Mouse (Mus musculus) neural tube, embryonic 13.5 days (tissue): ENCODE results near the gene Slc44a1. TPM values are rescaled to one million over a fixed set of nuclear protein-coding genes. Genes with fewer than 3 reads are reported as not detected.

Source experiments
- ATAC-seq: fragments of 200-750 bp; cut with Nextera tagmentation; 2 replicates; pipeline ENCODE4 v1.8.0; 2017; ENCODE audit warnings: low read depth, mild to moderate bottlenecking, moderate TSS enrichment, moderate library complexity
- H3K27ac ChIP-seq: fragments of 300-500 bp; sonication (generic); replicated peaks from 2 replicates; pipeline ENCODE4 v1.5.1; 2015; ENCODE audit warnings: moderate library complexity, mild to moderate bottlenecking, inconsistent platforms
- H3K27me3 ChIP-seq: fragments of 300-500 bp; sonication (generic); 2 replicates; pipeline ENCODE4 v1.6.1; 2015; ENCODE audit warnings: mild to moderate bottlenecking, inconsistent platforms
- H3K36me3 ChIP-seq: fragments of 300-500 bp; sonication (generic); 2 replicates; pipeline ENCODE4 v1.6.1; 2015; ENCODE audit warnings: mild to moderate bottlenecking, inconsistent platforms
- H3K4me1 ChIP-seq: fragments of 300-500 bp; sonication (generic); replicated peaks from 2 replicates; pipeline ENCODE4 v1.6.1; 2015; ENCODE audit warnings: inconsistent platforms
- H3K4me2 ChIP-seq: fragments of 300-500 bp; sonication (generic); 2 replicates; pipeline ENCODE4 v1.6.1; 2015; ENCODE audit warnings: inconsistent platforms, mild to moderate bottlenecking, moderate library complexity
- H3K4me3 ChIP-seq: fragments of 300-500 bp; sonication (generic); 2 replicates; pipeline ENCODE4 v1.5.1; 2015; ENCODE audit warnings: mild to moderate bottlenecking, inconsistent platforms
- H3K9ac ChIP-seq: fragments of 300-500 bp; sonication (generic); 2 replicates; pipeline ENCODE4 v1.6.1; 2015; ENCODE audit warnings: moderate library complexity, mild to moderate bottlenecking, inconsistent platforms
- H3K9me3 ChIP-seq: fragments of 300-500 bp; sonication (generic); 2 replicates; pipeline ENCODE4 v1.6.1; 2016; ENCODE audit warnings: inconsistent platforms
- whole genome bisulfite sequencing: fragments of 180-500 bp; shearing (Covaris S2); methylation state at CpG from one replicate; pipeline ENCODE4 v1.1.7; 2015; 5-methylcytosine and 5-hydroxymethylcytosine counted together
- polyA plus RNA-seq: library from polyadenylated mRNA; unstranded; fragments of >200 nt; fragmentation: Nextera tagmentation; extraction: Ambion mirVana; gene quantifications from 2 replicates; pipeline ENCODE4 v1.2.1, GENCODE M21; 2015

Slc44a1 gene
- polyA plus RNA-seq, 1 experiment from 2014 or later, result 11.9 TPM

- no peaks in the 10 kb centered on the region for H3K36me3 ChIP-seq
- peak within 1 kb of the TSS; percentile 94 for H3K27ac ChIP-seq
- no peaks in the 10 kb centered on the region for H3K9me3 ChIP-seq
- H3K4me2 ChIP-seq, result peak within 1 kb of the TSS; percentile 70
- WGBS, result under 1% methylated on average over 78 of the region's 88 CpGs
- peak within 1 kb of the TSS; percentile 91 for H3K9ac ChIP-seq
- H3K4me1 ChIP-seq, result peaks cover 50% of the 10 kb centered on the region
- peaks cover 14% of the 10 kb centered on the region for H3K27me3 ChIP-seq
- ATAC-seq, result peak; percentile 93
- peak within 1 kb of the TSS; percentile 82 for H3K4me3 ChIP-seq
Observed at GRCm38 (mm10) chr4:53631316-53632010, 191.2 kb downstream of the Slc44a1 start, which contains the start of gene Fsd1l. Fsd1l (plus strand) TSS chr4:53631471.

GRCm38 (mm10) chr4:53632011-53632349, 191.8 kb downstream of the Slc44a1 start:
- H3K4me1 ChIP-seq, result peaks cover 54% of the 10 kb centered on the region
- under 1% methylated on average over 5 of the region's 5 CpGs for WGBS
- no peaks in the 10 kb centered on the region for H3K9me3 ChIP-seq
- 0 out of 2 replicates have a peak, but pooled peaks cover 1% of the 10 kb centered on the region for H3K36me3 ChIP-seq
- H3K9ac ChIP-seq, result peak overlapping the region; percentile 91
- peak overlapping the region; percentile 82 for H3K4me3 ChIP-seq
- H3K27me3 ChIP-seq, result peaks cover 9% of the 10 kb centered on the region
- no peak for ATAC-seq
- H3K4me2 ChIP-seq, result peak overlapping the region; percentile 70
- peak overlapping the region; percentile 94 for H3K27ac ChIP-seq

- 0 out of 2 replicates have a peak, but pooled peaks cover 5% of the 10 kb centered on the region for H3K36me3 ChIP-seq
- H3K9ac ChIP-seq, result no peak overlapping the region
- H3K4me2 ChIP-seq, result no peak overlapping the region
- WGBS, result 78% methylated on average over 3 of the region's 3 CpGs
- ATAC-seq, result no peak
- H3K27ac ChIP-seq, result no peak overlapping the region
- H3K27me3 ChIP-seq, result no peaks in the 10 kb centered on the region
- peaks cover 63% of the 10 kb centered on the region for H3K4me1 ChIP-seq
- H3K4me3 ChIP-seq, result no peak overlapping the region
- H3K9me3 ChIP-seq, result no peaks in the 10 kb centered on the region
Observed at GRCm38 (mm10) chr4:53635336-53635735, 195.1 kb downstream of the Slc44a1 start.

GRCm38 (mm10) chr4:53637269-53637909, 197.2 kb downstream of the Slc44a1 start:
- Histone ChIP-seq H3K27ac (peak overlapping the region; percentile 6; the same call in 1 of the 2 replicates), H3K4me3 (no peak overlapping the region), H3K27me3 (no peaks in the 10 kb centered on the region), H3K36me3 (peaks cover 12% of the 10 kb centered on the region; the same call in 1 of the 2 replicates), H3K4me1 (peaks cover 54% of the 10 kb centered on the region), H3K9ac (no peak overlapping the region), H3K4me2 (no peak overlapping the region), H3K9me3 (no peaks in the 10 kb centered on the region)
- 0 out of 2 replicates have a peak, but pooled peaks have one; percentile 49 for ATAC-seq
- WGBS, result 39% methylated on average over 7 of the region's 7 CpGs

- Histone ChIP-seq H3K9ac (no peak overlapping the region), H3K27me3 (no peaks in the 10 kb centered on the region), H3K9me3 (no peaks in the 10 kb centered on the region), H3K4me2 (no peak overlapping the region), H3K4me3 (no peak overlapping the region), H3K27ac (no peak overlapping the region), H3K36me3 (peaks cover 12% of the 10 kb centered on the region; the same call in 1 of the 2 replicates), H3K4me1 (peaks cover 41% of the 10 kb centered on the region)
- 83% methylated on average over 7 of the region's 7 CpGs for WGBS
- ATAC-seq, result no peak
Observed at GRCm38 (mm10) chr4:53638549-53639123, 198.4 kb downstream of the Slc44a1 start.

GRCm38 (mm10) chr4:53658029-53658428, 217.8 kb downstream of the Slc44a1 start:
- peak; percentile 63; the same call in 1 of the 2 replicates for ATAC-seq
- Histone ChIP-seq H3K36me3 (peaks cover 52% of the 10 kb centered on the region), H3K9ac (no peak overlapping the region), H3K27ac (no peak overlapping the region), H3K4me1 (no peaks in the 10 kb centered on the region; the same call in 1 of the 2 replicates), H3K9me3 (0 out of 2 replicates have a peak, but pooled peaks cover 5% of the 10 kb centered on the region), H3K4me3 (no peak overlapping the region), H3K4me2 (no peak overlapping the region), H3K27me3 (no peaks in the 10 kb centered on the region)
- 20% methylated on average over 3 of the region's 3 CpGs for WGBS

- no peaks in the 10 kb centered on the region for H3K27me3 ChIP-seq
- peaks cover 50% of the 10 kb centered on the region for H3K36me3 ChIP-seq
- no peak overlapping the region for H3K9ac ChIP-seq
- no peak overlapping the region for H3K4me2 ChIP-seq
- H3K4me3 ChIP-seq, result no peak overlapping the region
- no peaks in the 10 kb centered on the region for H3K9me3 ChIP-seq
- no peak overlapping the region for H3K27ac ChIP-seq
- H3K4me1 ChIP-seq, result no peaks in the 10 kb centered on the region; the same call in 1 of the 2 replicates
- no peak for ATAC-seq
Observed at GRCm38 (mm10) chr4:53660711-53661110, 220.5 kb downstream of the Slc44a1 start.

Other genes with a start within 250 kb of the Slc44a1 start
- gene Fsd1l, start 191.1 kb downstream of the Slc44a1 start, polyA plus RNA-seq, result 30.4 and 33.8 TPM in 2 replicates